Mouse (Mus musculus): ENCODE measurements around the gene Gm45837.

DNA sequence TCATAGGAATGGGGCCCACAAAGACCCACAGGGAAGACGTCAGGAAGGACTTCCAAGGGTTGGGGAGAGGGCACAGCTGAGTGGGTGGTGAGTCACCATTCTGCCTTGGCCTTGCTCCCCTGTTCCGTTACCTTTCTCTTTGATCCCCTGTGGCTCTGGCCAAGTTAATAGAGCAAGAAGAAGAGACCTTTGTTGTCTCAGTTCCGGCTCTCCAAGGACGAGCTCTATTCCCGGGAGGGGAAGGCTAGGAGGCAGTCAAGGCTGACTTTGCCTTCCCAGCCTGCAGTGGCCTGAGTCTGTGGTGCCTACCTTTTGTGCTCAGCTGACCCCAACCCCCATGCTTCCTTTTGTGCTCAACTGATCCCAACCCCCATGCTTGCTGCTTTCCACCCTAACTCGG lies 70.0 kb downstream of the Gm45837 start:
- TF ChIP-seq CTCF (conservative IDR thresholded peaks at IDR 0.05; ENCODE audit: insufficient read depth, insufficient read length, low read depth, low read length) (no peak), POLR2A (IDR thresholded peaks at IDR 0.05; ENCODE audit: low read depth, low read length) (no peak)

All from kidney, adult 2 months (tissue).